Comparison of ENCODE assay signal across 9 mouse cellular contexts in genomic region chr4:98105971-98106370, GRCm38 (mm10).
A peak's percentile ranks its signal among the peaks of the same experiment; 100 is the strongest.
DNase-seq lines count a peak whose midpoint lies in the region; ATAC-seq and TF ChIP-seq lines count a peak whose summit lies in the region.
"Had no signal": no experiment of that assay in that cellular context is flagged by ENCODE, and none has a peak within 500 bp of the region (broad histone marks: within the 10 kb centered on the region; RNA-seq: fewer than 3 reads in every experiment).

No protein-coding gene starts in this region.

- no peak for DNase-seq in midbrain, embryonic 10.5 days (ENCODE audit: low spot score)
- no peak for DNase-seq in midbrain, postnatal 0 days (ENCODE audit: low spot score)
- peak; percentile 52 to 58 for DNase-seq in heart, postnatal 10 days
- peak; percentile 83 for DNase-seq in kidney, postnatal 14 days
- DNase-seq in ovary, postnatal 14 days (ENCODE audit: low spot score): no peak
- DNase-seq in right cerebral cortex, adult 2 months (ENCODE audit: low spot score in 2 of 2): no peak
- DNase-seq in frontal cortex, adult 2 months (ENCODE audit: extremely low spot score in 1 of 2, low spot score in 1 of 2): no peak

- ATAC-seq in midbrain, postnatal 0 days (ENCODE audit: low FRiP score): no peak
- no peak for ATAC-seq in stomach, embryonic 15.5 days (ENCODE audit: insufficient read depth, low FRiP score, low read depth)

- H3K9me3 ChIP-seq in midbrain, embryonic 10.5 days (replicated peaks): no peaks in the 10 kb centered on the region
- no peaks in the 10 kb centered on the region for H3K9me3 ChIP-seq in midbrain, postnatal 0 days (ENCODE audit: low read length)
- no peaks in the 10 kb centered on the region for H3K9me3 ChIP-seq in stomach, embryonic 15.5 days

- H3K36me3 ChIP-seq in midbrain, embryonic 10.5 days: no peaks in the 10 kb centered on the region
- no peaks in the 10 kb centered on the region for H3K36me3 ChIP-seq in midbrain, postnatal 0 days (ENCODE audit: insufficient read depth, low read length)
- H3K36me3 ChIP-seq in stomach, embryonic 15.5 days: no peaks in the 10 kb centered on the region

- H3K4me2 ChIP-seq in midbrain, postnatal 0 days (ENCODE audit: low read depth, low read length, poor library complexity, severe bottlenecking): no peak overlapping the region
- H3K4me2 ChIP-seq in stomach, embryonic 15.5 days: peak overlapping the region; percentile 25

- TF ChIP-seq CTCF in midbrain, postnatal 0 days (IDR thresholded peaks at IDR 0.05): no peak

- WGBS in midbrain, embryonic 10.5 days: 68% methylated on average over 6 of the region's 6 CpGs
- WGBS in midbrain, postnatal 0 days: 44% methylated on average over 6 of the region's 6 CpGs
- 36% methylated on average over 6 of the region's 6 CpGs for WGBS in stomach, embryonic 15.5 days

- intact Hi-C loops in heart, postnatal 10 days (cut with DNase I): loop anchor here (2.0 to 5.0 kb wide), 5 partner anchors 15 to 334 kb away; partner anchors contain the start of gene Nfia

- H3K27me3 ChIP-seq in midbrain, embryonic 10.5 days (ENCODE audit: low read depth, poor library complexity, severe bottlenecking): peaks cover 76% of the 10 kb centered on the region
- H3K27me3 ChIP-seq in midbrain, postnatal 0 days (ENCODE audit: insufficient read depth, low read length): no peaks in the 10 kb centered on the region
- no peaks in the 10 kb centered on the region for H3K27me3 ChIP-seq in stomach, embryonic 15.5 days (replicated peaks)

- peak overlapping the region; percentile 87; the same call in 1 of the 2 replicates for H3K27ac ChIP-seq in midbrain, embryonic 10.5 days (replicated peaks)
- no peak overlapping the region for H3K27ac ChIP-seq in midbrain, postnatal 0 days (ENCODE audit: low read depth, low read length)
- H3K27ac ChIP-seq in stomach, embryonic 15.5 days: peak overlapping the region; percentile 82; the same call in 1 of the 2 replicates
- H3K27ac ChIP-seq: macrophage had no signal

- no peak overlapping the region for H3K4me3 ChIP-seq in midbrain, embryonic 10.5 days
- no peak overlapping the region for H3K4me3 ChIP-seq in midbrain, postnatal 0 days (ENCODE audit: low read depth, low read length)
- no peak overlapping the region for H3K4me3 ChIP-seq in stomach, embryonic 15.5 days (replicated peaks)

- H3K9ac ChIP-seq in midbrain, postnatal 0 days (replicated peaks; ENCODE audit: low read length, poor library complexity, severe bottlenecking): no peak overlapping the region
- H3K9ac ChIP-seq in stomach, embryonic 15.5 days: no peak overlapping the region

- peaks cover 90% of the 10 kb centered on the region for H3K4me1 ChIP-seq in midbrain, embryonic 10.5 days
- H3K4me1 ChIP-seq in midbrain, postnatal 0 days (ENCODE audit: insufficient read depth, low read length): peaks cover 11% of the 10 kb centered on the region; the same call in 1 of the 2 replicates
- H3K4me1 ChIP-seq in stomach, embryonic 15.5 days: peaks cover 32% of the 10 kb centered on the region

Comparison
In these comparisons a context has a peak if more than half of its experiments do, and no peak if none do; other contexts are left out.
1. DNase-seq: peak in heart, postnatal 10 days (2 of 2) and kidney, postnatal 14 days (single experiment); none in midbrain, embryonic 10.5 days (single experiment), midbrain, postnatal 0 days (single experiment), ovary, postnatal 14 days (single experiment), right cerebral cortex, adult 2 months (0 of 2) and frontal cortex, adult 2 months (0 of 2).